Mouse (Mus musculus): ENCODE results near the gene Ddx42. TPM values are rescaled to one million over a fixed set of nuclear protein-coding genes. Genes with fewer than 3 reads are reported as not detected.

The Ddx42 gene
- polyA plus RNA-seq, 1 experiment from 2014 or later, result 21.3 TPM

DNA sequence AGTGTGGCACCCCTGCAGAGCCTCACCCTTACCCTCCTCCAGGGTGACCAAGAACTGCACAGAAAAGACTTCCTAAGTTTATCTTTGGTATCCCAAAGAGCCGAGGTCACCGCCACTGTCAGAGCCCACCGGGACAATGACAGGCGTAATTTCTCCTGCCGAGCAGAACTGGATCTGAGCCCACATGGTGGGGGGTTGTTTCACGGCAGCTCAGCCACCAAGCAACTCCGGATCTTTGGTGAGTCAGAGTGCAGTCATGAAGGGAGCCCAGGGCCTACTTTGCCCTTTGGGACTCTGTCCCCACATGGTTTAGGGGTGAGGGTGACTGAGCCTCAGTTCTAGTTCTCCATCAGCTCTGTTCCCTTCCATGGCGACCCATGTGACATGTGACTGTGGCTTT is 67.4 kb downstream of the Ddx42 start:
- H3K27me3 ChIP-seq, result no peaks in the 10 kb centered on the region
- no peaks in the 10 kb centered on the region for H3K36me3 ChIP-seq (replicated peaks)
- H3K4me3 ChIP-seq (replicated peaks), result no peak overlapping the region
- no peaks in the 10 kb centered on the region for H3K9me3 ChIP-seq (replicated peaks)
- H3K9ac ChIP-seq, result no peak overlapping the region
- H3K4me2 ChIP-seq, result no peak overlapping the region
- no peaks in the 10 kb centered on the region for H3K4me1 ChIP-seq (replicated peaks)
- ATAC-seq (ENCODE audit: insufficient read depth), result no peak
- 64% methylated on average over 8 of the region's 8 CpGs for WGBS (ENCODE audit: insufficient replicate concordance)
- no peak overlapping the region for H3K27ac ChIP-seq (replicated peaks)

DNA sequence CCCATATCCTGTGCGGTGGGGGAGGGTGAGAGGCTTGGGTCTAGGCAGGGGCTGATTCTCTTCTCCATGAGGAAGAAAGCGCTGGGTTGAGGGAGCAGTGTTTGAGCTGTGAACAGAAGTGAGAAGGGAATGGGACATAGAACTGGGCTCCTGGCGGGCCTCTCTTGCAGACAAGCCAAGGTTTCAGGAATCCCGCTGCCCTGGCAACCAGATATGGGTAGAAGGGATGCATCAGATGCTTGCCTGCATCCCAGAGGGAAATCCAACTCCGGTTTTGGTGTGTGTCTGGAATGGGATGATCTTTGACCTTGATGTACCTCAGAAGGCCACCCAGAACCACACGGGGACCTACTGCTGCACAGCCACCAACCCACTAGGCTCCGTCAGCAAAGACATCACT is 69.5 kb downstream of the Ddx42 start:
- no peak overlapping the region for H3K27ac ChIP-seq (replicated peaks)
- no peak overlapping the region for H3K9ac ChIP-seq
- 71% methylated on average over 7 of the region's 7 CpGs for WGBS (ENCODE audit: insufficient replicate concordance)
- H3K36me3 ChIP-seq (replicated peaks), result no peaks in the 10 kb centered on the region
- ATAC-seq (ENCODE audit: insufficient read depth), result no peak
- H3K4me3 ChIP-seq (replicated peaks), result no peak overlapping the region
- no peaks in the 10 kb centered on the region for H3K9me3 ChIP-seq (replicated peaks)
- no peak overlapping the region for H3K4me2 ChIP-seq
- no peaks in the 10 kb centered on the region for H3K27me3 ChIP-seq
- no peaks in the 10 kb centered on the region for H3K4me1 ChIP-seq (replicated peaks)

DNA sequence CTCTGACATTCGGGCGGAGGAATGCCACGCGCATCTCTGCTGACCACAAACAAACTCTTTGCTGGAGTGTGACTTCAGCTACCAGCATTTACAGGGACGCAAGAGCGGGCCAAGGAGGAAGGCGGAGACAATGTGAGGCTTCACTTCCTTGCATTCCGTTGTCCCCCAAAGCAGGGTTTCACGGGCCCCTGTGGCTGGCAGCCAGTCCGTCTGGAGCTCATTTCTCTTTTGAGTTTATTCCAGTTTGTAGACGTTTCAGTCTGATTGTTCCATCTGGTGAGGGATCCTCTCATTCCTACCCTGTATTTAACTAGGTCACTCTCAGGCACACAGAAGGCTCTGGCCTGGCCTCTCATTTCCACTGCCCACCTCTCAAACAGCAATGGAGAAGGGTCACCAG is 70.3 kb downstream of the Ddx42 start:
- H3K9me3 ChIP-seq (replicated peaks), result no peaks in the 10 kb centered on the region
- H3K4me3 ChIP-seq (replicated peaks), result no peak overlapping the region
- H3K27ac ChIP-seq (replicated peaks), result no peak overlapping the region
- H3K27me3 ChIP-seq, result no peaks in the 10 kb centered on the region
- 61% methylated on average over 11 of the region's 11 CpGs for WGBS (ENCODE audit: insufficient replicate concordance)
- no peaks in the 10 kb centered on the region for H3K36me3 ChIP-seq (replicated peaks)
- ATAC-seq (ENCODE audit: insufficient read depth), result no peak
- H3K9ac ChIP-seq, result no peak overlapping the region
- H3K4me1 ChIP-seq (replicated peaks), result no peaks in the 10 kb centered on the region
- H3K4me2 ChIP-seq, result no peak overlapping the region

DNA sequence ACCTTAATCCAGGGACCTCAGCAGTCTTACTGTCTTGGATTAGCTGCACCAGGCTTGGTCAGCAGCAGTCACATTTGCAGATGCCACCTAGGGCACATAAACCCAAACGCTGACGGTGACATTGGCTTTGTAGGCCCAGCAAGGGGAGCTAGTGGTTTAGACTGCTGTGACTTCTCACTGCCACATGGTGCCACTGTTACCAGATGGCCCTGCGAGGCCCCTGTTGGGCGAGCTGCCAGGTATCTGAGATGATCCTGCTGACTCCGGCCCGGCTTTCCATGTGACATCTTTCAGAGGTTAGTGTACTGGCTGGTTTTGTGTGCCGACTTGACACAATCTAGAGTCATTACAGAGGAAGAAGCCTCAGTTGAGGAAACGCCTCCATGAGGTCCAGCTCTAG is 72.6 kb downstream of the Ddx42 start:
- Histone ChIP-seq H3K27ac (replicated peaks) (no peak overlapping the region), H3K9me3 (replicated peaks) (no peaks in the 10 kb centered on the region), H3K27me3 (no peaks in the 10 kb centered on the region), H3K4me1 (replicated peaks) (no peaks in the 10 kb centered on the region), H3K36me3 (replicated peaks) (no peaks in the 10 kb centered on the region), H3K9ac (no peak overlapping the region), H3K4me2 (no peak overlapping the region), H3K4me3 (replicated peaks) (no peak overlapping the region)
- WGBS (ENCODE audit: insufficient replicate concordance), result 65% methylated on average over 8 of the region's 8 CpGs
- no peak for ATAC-seq (ENCODE audit: insufficient read depth)

DNA sequence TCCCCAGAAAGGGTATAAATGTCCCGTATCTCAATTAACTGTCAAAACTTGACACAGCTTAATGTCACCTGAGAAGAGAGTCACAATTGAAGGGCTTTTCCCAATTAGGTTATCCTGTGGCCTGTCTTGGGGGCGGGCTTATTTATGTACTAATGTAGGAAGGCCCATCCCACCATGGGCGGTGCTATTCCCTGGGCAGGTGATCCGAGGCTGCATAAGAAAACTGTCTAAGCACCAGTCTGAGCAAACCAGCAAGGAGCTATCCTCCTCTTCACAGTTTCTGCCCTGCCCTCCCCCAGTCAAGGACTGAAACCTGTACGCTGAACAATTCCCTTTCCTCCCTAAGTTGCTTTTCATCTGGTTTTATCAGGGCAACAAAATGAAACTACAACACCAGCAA is 73.7 kb downstream of the Ddx42 start:
- Histone ChIP-seq H3K27ac (replicated peaks) (no peak overlapping the region), H3K4me2 (no peak overlapping the region), H3K4me1 (replicated peaks) (no peaks in the 10 kb centered on the region), H3K4me3 (replicated peaks) (no peak overlapping the region), H3K36me3 (replicated peaks) (no peaks in the 10 kb centered on the region), H3K27me3 (no peaks in the 10 kb centered on the region), H3K9ac (no peak overlapping the region), H3K9me3 (replicated peaks) (no peaks in the 10 kb centered on the region)
- ATAC-seq (ENCODE audit: insufficient read depth), result no peak
- 70% methylated on average over 5 of the region's 5 CpGs for WGBS (ENCODE audit: insufficient replicate concordance)

DNA sequence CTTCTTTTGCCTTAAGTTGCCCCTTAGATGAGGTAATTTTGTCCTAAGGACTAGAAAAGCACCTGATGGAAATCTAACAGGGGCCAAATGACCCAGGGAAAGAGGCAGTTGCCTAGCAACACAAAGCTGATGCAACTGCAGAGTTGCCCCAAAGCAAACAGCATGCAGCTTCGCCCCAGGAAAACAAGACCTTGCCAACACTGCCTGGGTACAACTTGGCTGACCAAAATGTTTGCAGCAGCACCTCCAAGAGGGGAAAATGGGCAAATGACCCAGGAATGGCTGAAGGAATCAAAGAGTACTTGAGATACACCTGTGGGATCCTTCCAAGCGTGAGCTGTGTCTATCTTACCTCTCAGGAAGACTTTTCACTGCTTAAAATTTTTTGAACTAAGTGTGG is 75.1 kb downstream of the Ddx42 start:
- Histone ChIP-seq H3K4me3 (replicated peaks) (no peak overlapping the region), H3K27me3 (no peaks in the 10 kb centered on the region), H3K9me3 (replicated peaks) (no peaks in the 10 kb centered on the region), H3K4me2 (no peak overlapping the region), H3K4me1 (replicated peaks) (no peaks in the 10 kb centered on the region), H3K9ac (no peak overlapping the region), H3K27ac (replicated peaks) (no peak overlapping the region), H3K36me3 (replicated peaks) (no peaks in the 10 kb centered on the region)
- WGBS (ENCODE audit: insufficient replicate concordance), result 55% methylated on average over 2 of the region's 2 CpGs
- ATAC-seq (ENCODE audit: insufficient read depth), result no peak

Other genes starting within 250 kb of the Ddx42 start
- 0.05 and 0.10 TPM in 2 replicates for gene Ace, start 249.0 kb upstream of the Ddx42 start, polyA plus RNA-seq (2015; fragmentation: Nextera tagmentation; extraction: Ambion mirVana)
- gene Ace3, start 222.3 kb upstream of the Ddx42 start, polyA plus RNA-seq (2015; fragmentation: Nextera tagmentation; extraction: Ambion mirVana), result not detected in 2 replicates
- 0.05 and 0.07 TPM in 2 replicates for gene Kcnh6, start 208.8 kb upstream of the Ddx42 start, polyA plus RNA-seq (2015; fragmentation: Nextera tagmentation; extraction: Ambion mirVana)
- gene Dcaf7, start 180.1 kb upstream of the Ddx42 start, polyA plus RNA-seq (2015; fragmentation: Nextera tagmentation; extraction: Ambion mirVana), result 26.6 and 29.6 TPM in 2 replicates
- 6.1 and 6.4 TPM in 2 replicates for gene Taco1, start 150.9 kb upstream of the Ddx42 start, polyA plus RNA-seq (2015; fragmentation: Nextera tagmentation; extraction: Ambion mirVana)
- 5.2 and 6.0 TPM in 2 replicates for gene Map3k3, start 132.3 kb upstream of the Ddx42 start, polyA plus RNA-seq (2015; fragmentation: Nextera tagmentation; extraction: Ambion mirVana)
- not detected in 2 replicates for gene Gm10840, start 56.1 kb upstream of the Ddx42 start, polyA plus RNA-seq (2015; fragmentation: Nextera tagmentation; extraction: Ambion mirVana)
- gene Limd2, start 56.1 kb upstream of the Ddx42 start, polyA plus RNA-seq (2015; fragmentation: Nextera tagmentation; extraction: Ambion mirVana), result 82.2 and 82.7 TPM in 2 replicates
- 7.8 and 7.9 TPM in 2 replicates for gene Strada, start 14.8 kb upstream of the Ddx42 start, polyA plus RNA-seq (2015; fragmentation: Nextera tagmentation; extraction: Ambion mirVana)
- gene Ccdc47, start 582 bp upstream of the Ddx42 start, polyA plus RNA-seq (2015; fragmentation: Nextera tagmentation; extraction: Ambion mirVana), result 36.4 and 37.3 TPM in 2 replicates
- gene Ftsj3, start 39.2 kb downstream of the Ddx42 start, polyA plus RNA-seq (2015; fragmentation: Nextera tagmentation; extraction: Ambion mirVana), result 30.2 and 30.4 TPM in 2 replicates
- gene Psmc5, start 39.2 kb downstream of the Ddx42 start, polyA plus RNA-seq (2015; fragmentation: Nextera tagmentation; extraction: Ambion mirVana), result 128 and 131 TPM in 2 replicates
- gene Smarcd2, start 56.0 kb downstream of the Ddx42 start, polyA plus RNA-seq (2015; fragmentation: Nextera tagmentation; extraction: Ambion mirVana), result 26.7 and 26.8 TPM in 2 replicates
- gene Tcam1, start 59.7 kb downstream of the Ddx42 start, polyA plus RNA-seq (2015; fragmentation: Nextera tagmentation; extraction: Ambion mirVana), result 0.09 and 0.12 TPM in 2 replicates
- gene Gh, start 84.9 kb downstream of the Ddx42 start, polyA plus RNA-seq (2015; fragmentation: Nextera tagmentation; extraction: Ambion mirVana), result not detected in 2 replicates
- gene Cd79b, start 97.8 kb downstream of the Ddx42 start, polyA plus RNA-seq (2015; fragmentation: Nextera tagmentation; extraction: Ambion mirVana), result 7.7 and 9.9 TPM in 2 replicates
- gene Scn4a, start 136.4 kb downstream of the Ddx42 start, polyA plus RNA-seq (2015; fragmentation: Nextera tagmentation; extraction: Ambion mirVana), result 0.03 and 0.24 TPM in 2 replicates
- gene Prr29, start 148.5 kb downstream of the Ddx42 start, polyA plus RNA-seq (2015; fragmentation: Nextera tagmentation; extraction: Ambion mirVana), result not detected in 2 replicates
- 13.4 and 16.4 TPM in 2 replicates for gene Icam2, start 171.1 kb downstream of the Ddx42 start, polyA plus RNA-seq (2015; fragmentation: Nextera tagmentation; extraction: Ambion mirVana)